Mouse (Mus musculus): ENCODE measurements at regions not wholly inside any gene's neighbourhood (a gene's known extent, or its start where the extent isn't known, plus 50 kb on each side); places are given as distances from the start of the nearest gene placed in this dataset.

DNA sequence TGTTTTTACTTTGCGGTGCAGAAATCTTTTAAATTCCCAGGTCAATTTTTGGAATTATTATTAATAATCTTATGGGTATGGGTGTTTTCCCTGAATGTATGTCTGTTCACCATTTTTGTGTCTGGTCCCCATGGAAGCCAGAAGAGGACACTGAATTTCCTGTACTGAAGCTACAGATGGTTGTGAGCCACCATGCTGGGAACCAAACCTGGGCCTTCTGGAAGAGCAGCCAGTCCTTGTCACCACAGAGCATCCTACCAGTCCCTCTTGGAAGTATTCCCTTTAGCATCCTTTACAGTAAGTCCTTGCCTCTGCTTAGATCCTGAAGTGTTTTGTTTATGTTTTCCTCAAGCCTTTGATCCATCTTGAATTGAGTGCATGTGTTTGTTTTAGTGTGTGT lies 60.7 kb upstream of the Tcf12 start:
- TF ChIP-seq HCFC1 (IDR thresholded peaks at IDR 0.05; ENCODE audit: borderline replicate concordance, insufficient read depth, low read length) (no peak), ZNF384 (IDR thresholded peaks at IDR 0.05; ENCODE audit: low read depth, low read length) (no peak), MAFK (IDR thresholded peaks at IDR 0.05; ENCODE audit: insufficient read depth, low read depth, low read length) (no peak), ZC3H11A (IDR thresholded peaks at IDR 0.05; ENCODE audit: borderline replicate concordance, low read depth, low read length) (no peak)
